Mouse (Mus musculus): ENCODE measurements at regions not wholly inside any gene's neighbourhood (a gene's known extent, or its start where the extent isn't known, plus 50 kb on each side); places are given as distances from the start of the nearest gene placed in this dataset.

DNA sequence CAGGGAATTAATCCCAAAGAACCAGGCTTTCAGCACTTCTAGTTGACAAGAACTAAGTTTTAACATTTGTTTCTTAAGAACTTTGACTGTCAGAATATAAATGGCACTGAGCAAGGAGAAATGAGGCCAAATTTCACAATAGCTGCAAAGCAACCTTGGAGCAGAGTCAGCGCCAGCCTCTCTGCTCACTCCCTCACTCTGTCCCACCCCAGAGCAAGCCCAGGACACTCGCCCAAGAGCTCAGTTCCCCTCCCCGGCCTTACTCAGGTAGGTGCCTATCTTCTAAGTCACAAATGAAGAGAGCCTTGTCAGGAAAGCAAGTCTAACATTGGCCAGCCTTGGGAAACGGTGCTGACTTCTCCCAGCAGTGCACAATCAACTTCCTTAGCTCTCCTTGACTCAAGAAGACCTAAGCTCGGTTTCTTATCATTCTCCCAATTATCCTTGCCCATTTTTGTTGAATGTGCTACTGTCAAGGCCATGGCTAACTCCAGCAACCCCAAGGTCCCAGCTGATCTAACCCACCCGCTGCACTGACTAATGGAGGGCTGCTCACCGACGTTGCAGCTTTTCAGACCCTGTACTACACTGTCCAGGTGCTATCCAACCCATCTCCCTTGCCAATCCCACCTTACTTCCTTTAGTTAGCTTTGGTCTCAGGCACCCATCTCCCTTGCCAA, 219.5 kb upstream of the Klf14 start:
- H3K27ac ChIP-seq (ENCODE audit: low read depth, low read length): no peak overlapping the region
- no peak overlapping the region for H3K9ac ChIP-seq (ENCODE audit: low read length)
- DNase-seq (ENCODE audit: low spot score) (no peak), ATAC-seq (replicated peaks; ENCODE audit: low FRiP score) (no peak)
- H3K4me1 ChIP-seq (replicated peaks; ENCODE audit: control insufficient read depth, insufficient read depth, low read length): no peaks in the 10 kb centered on the region
- no peak overlapping the region for H3K4me2 ChIP-seq (ENCODE audit: low read depth, low read length, severe bottlenecking)
- no peaks in the 10 kb centered on the region for H3K9me3 ChIP-seq (ENCODE audit: control insufficient read depth, low read length)
- H3K36me3 ChIP-seq (ENCODE audit: control insufficient read depth, insufficient read depth, low read length): no peaks in the 10 kb centered on the region
- H3K4me3 ChIP-seq (ENCODE audit: low read depth, low read length): no peak overlapping the region
- no peaks in the 10 kb centered on the region for H3K27me3 ChIP-seq (ENCODE audit: control insufficient read depth, insufficient read depth, low read length)
- 90% methylated on average over 8 of the region's 8 CpGs for WGBS

- no peak overlapping the region for H3K4me3 ChIP-seq (ENCODE audit: low read depth, low read length)
- no peaks in the 10 kb centered on the region for H3K9me3 ChIP-seq (ENCODE audit: control insufficient read depth, low read length)
- H3K4me1 ChIP-seq (replicated peaks; ENCODE audit: control insufficient read depth, insufficient read depth, low read length): no peaks in the 10 kb centered on the region
- ATAC-seq (replicated peaks; ENCODE audit: low FRiP score) (no peak), DNase-seq (ENCODE audit: low spot score) (no peak)
- no peak overlapping the region for H3K4me2 ChIP-seq (ENCODE audit: low read depth, low read length, severe bottlenecking)
- no peaks in the 10 kb centered on the region for H3K27me3 ChIP-seq (ENCODE audit: control insufficient read depth, insufficient read depth, low read length)
- 92% methylated on average over 6 of the region's 6 CpGs for WGBS
- H3K36me3 ChIP-seq (ENCODE audit: control insufficient read depth, insufficient read depth, low read length): no peaks in the 10 kb centered on the region
- H3K27ac ChIP-seq (ENCODE audit: low read depth, low read length): no peak overlapping the region
- no peak overlapping the region for H3K9ac ChIP-seq (ENCODE audit: low read length)
These were observed 216.3 kb upstream of the Mkln1 start for GRCm38 (mm10) chr6:31182284-31182683.

GRCm38 (mm10) chr6:31183127-31183526, 215.4 kb upstream of the Mkln1 start:
- no peak overlapping the region for H3K27ac ChIP-seq (ENCODE audit: low read depth, low read length)
- no peaks in the 10 kb centered on the region for H3K4me1 ChIP-seq (replicated peaks; ENCODE audit: control insufficient read depth, insufficient read depth, low read length)
- no peak overlapping the region for H3K4me2 ChIP-seq (ENCODE audit: low read depth, low read length, severe bottlenecking)
- ATAC-seq (replicated peaks; ENCODE audit: low FRiP score) (no peak), DNase-seq (ENCODE audit: low spot score) (no peak)
- 47% methylated on average over 5 of the region's 5 CpGs for WGBS
- no peaks in the 10 kb centered on the region for H3K9me3 ChIP-seq (ENCODE audit: control insufficient read depth, low read length)
- H3K4me3 ChIP-seq (ENCODE audit: low read depth, low read length): no peak overlapping the region
- H3K9ac ChIP-seq (ENCODE audit: low read length): no peak overlapping the region
- no peaks in the 10 kb centered on the region for H3K36me3 ChIP-seq (ENCODE audit: control insufficient read depth, insufficient read depth, low read length)
- no peaks in the 10 kb centered on the region for H3K27me3 ChIP-seq (ENCODE audit: control insufficient read depth, insufficient read depth, low read length)

GRCm38 (mm10) chr6:31184554-31184953, 214.0 kb upstream of the Mkln1 start:
- WGBS: 90% methylated on average over 7 of the region's 7 CpGs
- no peaks in the 10 kb centered on the region for H3K27me3 ChIP-seq (ENCODE audit: control insufficient read depth, insufficient read depth, low read length)
- H3K4me1 ChIP-seq (replicated peaks; ENCODE audit: control insufficient read depth, insufficient read depth, low read length): no peaks in the 10 kb centered on the region
- DNase-seq (ENCODE audit: low spot score): no peak
- ATAC-seq (replicated peaks; ENCODE audit: low FRiP score): no peak
- H3K9me3 ChIP-seq (ENCODE audit: control insufficient read depth, low read length): no peaks in the 10 kb centered on the region
- H3K4me3 ChIP-seq (ENCODE audit: low read depth, low read length): no peak overlapping the region
- no peak overlapping the region for H3K27ac ChIP-seq (ENCODE audit: low read depth, low read length)
- H3K36me3 ChIP-seq (ENCODE audit: control insufficient read depth, insufficient read depth, low read length): no peaks in the 10 kb centered on the region
- H3K4me2 ChIP-seq (ENCODE audit: low read depth, low read length, severe bottlenecking): no peak overlapping the region
- H3K9ac ChIP-seq (ENCODE audit: low read length): no peak overlapping the region

- Histone ChIP-seq H3K36me3 (ENCODE audit: control insufficient read depth, insufficient read depth, low read length) (no peaks in the 10 kb centered on the region), H3K27ac (ENCODE audit: low read depth, low read length) (no peak overlapping the region), H3K4me3 (ENCODE audit: low read depth, low read length) (no peak overlapping the region), H3K27me3 (ENCODE audit: control insufficient read depth, insufficient read depth, low read length) (no peaks in the 10 kb centered on the region), H3K9me3 (ENCODE audit: control insufficient read depth, low read length) (no peaks in the 10 kb centered on the region), H3K9ac (ENCODE audit: low read length) (no peak overlapping the region), H3K4me1 (replicated peaks; ENCODE audit: control insufficient read depth, insufficient read depth, low read length) (no peaks in the 10 kb centered on the region), H3K4me2 (ENCODE audit: low read depth, low read length, severe bottlenecking) (no peak overlapping the region)
- WGBS: 88% methylated on average over 2 of the region's 2 CpGs
- ATAC-seq (replicated peaks; ENCODE audit: low FRiP score): no peak
- DNase-seq (ENCODE audit: low spot score): no peak
These were observed 213.4 kb upstream of the Mkln1 start for GRCm38 (mm10) chr6:31185151-31185550.

DNA sequence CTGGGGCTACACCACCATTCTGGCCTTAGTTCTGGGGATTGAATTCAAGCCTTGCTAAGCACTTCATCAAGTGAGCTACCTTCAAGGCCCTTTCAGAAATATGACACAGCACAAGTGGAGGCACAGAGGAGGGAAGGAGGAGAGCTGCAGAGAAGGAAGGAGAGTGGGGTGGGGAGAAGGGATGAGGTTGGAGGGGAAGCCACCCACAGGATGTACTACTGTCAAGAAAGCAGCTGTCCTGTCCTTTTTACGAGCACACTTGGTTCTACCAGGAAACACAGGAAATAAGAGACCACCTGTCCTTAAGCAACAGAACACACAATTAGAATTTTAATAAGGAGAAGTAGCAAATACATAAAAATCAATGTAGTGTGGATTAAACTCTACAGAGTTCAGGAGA, 210.5 kb upstream of the Mkln1 start:
- DNase-seq (ENCODE audit: low spot score) (no peak), ATAC-seq (replicated peaks; ENCODE audit: low FRiP score) (no peak)
- Histone ChIP-seq H3K36me3 (ENCODE audit: control insufficient read depth, insufficient read depth, low read length) (no peaks in the 10 kb centered on the region), H3K27ac (ENCODE audit: low read depth, low read length) (no peak overlapping the region), H3K4me2 (ENCODE audit: low read depth, low read length, severe bottlenecking) (no peak overlapping the region), H3K4me3 (ENCODE audit: low read depth, low read length) (no peak overlapping the region), H3K9me3 (ENCODE audit: control insufficient read depth, low read length) (no peaks in the 10 kb centered on the region), H3K9ac (ENCODE audit: low read length) (no peak overlapping the region), H3K27me3 (ENCODE audit: control insufficient read depth, insufficient read depth, low read length) (no peaks in the 10 kb centered on the region), H3K4me1 (replicated peaks; ENCODE audit: control insufficient read depth, insufficient read depth, low read length) (no peaks in the 10 kb centered on the region)
- WGBS: 86% methylated on average over 1 of the region's 1 CpGs

DNA sequence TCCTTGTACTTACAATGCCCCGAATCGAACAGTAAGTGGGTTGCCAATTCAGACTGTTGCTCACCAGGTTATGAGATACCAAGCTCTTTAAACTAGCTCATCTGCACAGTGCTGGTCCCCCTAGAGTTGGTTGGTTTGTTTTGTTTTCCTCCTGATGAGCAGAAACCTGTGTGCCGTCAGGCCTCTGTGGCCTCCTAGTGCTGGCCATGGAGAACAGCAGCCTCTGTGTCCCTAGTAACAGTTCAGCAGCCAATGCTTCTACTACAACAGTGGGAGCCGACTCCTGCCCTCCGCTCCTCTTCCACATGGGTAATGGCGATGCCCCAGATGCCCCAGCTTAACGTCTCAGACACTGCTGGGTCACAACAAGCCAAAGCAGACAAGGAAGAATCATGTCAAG, 209.5 kb upstream of the Mkln1 start:
- no peak for DNase-seq (ENCODE audit: low spot score)

DNA sequence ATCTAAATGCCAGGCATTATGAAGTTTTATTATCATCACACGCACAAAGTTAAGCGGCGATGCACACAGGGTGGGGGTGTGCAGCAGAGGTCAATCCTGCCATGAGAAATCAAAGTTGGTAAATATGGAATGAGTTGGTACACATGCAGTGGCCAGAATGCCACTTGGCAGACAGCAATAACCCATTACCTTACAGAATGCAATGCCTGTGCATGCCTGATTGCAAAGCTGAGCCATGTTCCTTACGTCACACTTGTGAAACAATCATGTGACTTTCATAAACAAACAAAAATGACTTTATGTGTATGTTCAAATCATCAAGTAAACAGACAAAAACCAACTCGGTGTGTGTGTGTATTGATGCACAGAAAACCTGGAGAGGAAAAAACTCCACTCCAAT, 208.5 kb upstream of the Mkln1 start:
- no peak overlapping the region for H3K9ac ChIP-seq (ENCODE audit: low read length)
- H3K4me3 ChIP-seq (ENCODE audit: low read depth, low read length): no peak overlapping the region
- no peak overlapping the region for H3K27ac ChIP-seq (ENCODE audit: low read depth, low read length)
- H3K4me2 ChIP-seq (ENCODE audit: low read depth, low read length, severe bottlenecking): no peak overlapping the region
- H3K9me3 ChIP-seq (ENCODE audit: control insufficient read depth, low read length): no peaks in the 10 kb centered on the region
- ATAC-seq (replicated peaks; ENCODE audit: low FRiP score) (no peak), DNase-seq (ENCODE audit: low spot score) (no peak)
- WGBS: 85% methylated on average over 5 of the region's 5 CpGs
- H3K27me3 ChIP-seq (ENCODE audit: control insufficient read depth, insufficient read depth, low read length): no peaks in the 10 kb centered on the region
- no peaks in the 10 kb centered on the region for H3K36me3 ChIP-seq (ENCODE audit: control insufficient read depth, insufficient read depth, low read length)
- H3K4me1 ChIP-seq (replicated peaks; ENCODE audit: control insufficient read depth, insufficient read depth, low read length): no peaks in the 10 kb centered on the region

More for the DNA sequence above, 209.5 kb upstream of the Mkln1 start:
- 66% methylated on average over 7 of the region's 7 CpGs for WGBS
- Histone ChIP-seq H3K27me3 (ENCODE audit: control insufficient read depth, insufficient read depth, low read length) (no peaks in the 10 kb centered on the region), H3K27ac (ENCODE audit: low read depth, low read length) (no peak overlapping the region), H3K9ac (ENCODE audit: low read length) (no peak overlapping the region), H3K4me3 (ENCODE audit: low read depth, low read length) (no peak overlapping the region), H3K4me2 (ENCODE audit: low read depth, low read length, severe bottlenecking) (no peak overlapping the region), H3K36me3 (ENCODE audit: control insufficient read depth, insufficient read depth, low read length) (no peaks in the 10 kb centered on the region), H3K9me3 (ENCODE audit: control insufficient read depth, low read length) (no peaks in the 10 kb centered on the region), H3K4me1 (replicated peaks; ENCODE audit: control insufficient read depth, insufficient read depth, low read length) (no peaks in the 10 kb centered on the region)
- ATAC-seq (replicated peaks; ENCODE audit: low FRiP score): peak; percentile 42; the same call in 1 of the 2 replicates

DNA sequence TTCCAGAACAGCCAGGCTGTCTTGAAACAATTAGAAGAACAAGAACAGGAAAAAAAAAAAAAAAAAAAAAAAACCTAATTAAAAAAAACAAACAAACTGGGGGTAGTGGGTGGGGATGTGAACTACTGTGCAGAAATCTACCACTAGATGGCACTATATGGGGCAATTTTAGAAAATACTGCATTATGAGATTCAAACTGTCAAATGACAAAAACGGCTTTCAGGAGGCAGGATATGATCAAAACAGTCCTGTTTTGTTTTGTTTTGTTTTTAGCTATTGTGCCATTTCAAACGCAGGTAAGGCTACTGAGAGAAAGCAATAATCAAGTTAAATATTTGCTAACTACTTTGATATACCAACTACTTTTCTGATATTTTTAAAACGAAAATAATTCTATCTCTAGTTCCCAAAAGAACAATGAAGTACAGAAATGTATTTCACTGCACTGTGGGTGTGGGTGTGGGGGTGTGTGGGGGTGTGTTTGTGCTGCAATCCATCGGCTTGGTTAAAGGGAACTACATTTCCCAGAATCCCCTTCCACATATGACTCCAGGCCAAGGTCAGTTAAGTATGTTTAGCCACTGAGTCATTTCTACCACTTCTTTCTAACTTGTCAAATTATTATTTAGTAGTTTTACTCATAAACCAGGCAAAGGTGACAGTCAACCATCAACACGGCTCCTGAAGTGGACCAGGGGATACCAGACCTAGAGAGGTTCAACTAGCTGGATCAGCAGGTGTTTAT, 207.7 kb upstream of the Mkln1 start:
- DNase-seq (ENCODE audit: low spot score) (no peak), ATAC-seq (replicated peaks; ENCODE audit: low FRiP score) (no peak)
- no peaks in the 10 kb centered on the region for H3K27me3 ChIP-seq (ENCODE audit: control insufficient read depth, insufficient read depth, low read length)
- no peak overlapping the region for H3K27ac ChIP-seq (ENCODE audit: low read depth, low read length)
- no peaks in the 10 kb centered on the region for H3K9me3 ChIP-seq (ENCODE audit: control insufficient read depth, low read length)
- no peak overlapping the region for H3K4me2 ChIP-seq (ENCODE audit: low read depth, low read length, severe bottlenecking)
- H3K36me3 ChIP-seq (ENCODE audit: control insufficient read depth, insufficient read depth, low read length): no peaks in the 10 kb centered on the region
- 51% methylated on average over 5 of the region's 5 CpGs for WGBS
- no peak overlapping the region for H3K9ac ChIP-seq (ENCODE audit: low read length)
- H3K4me1 ChIP-seq (replicated peaks; ENCODE audit: control insufficient read depth, insufficient read depth, low read length): no peaks in the 10 kb centered on the region
- no peak overlapping the region for H3K4me3 ChIP-seq (ENCODE audit: low read depth, low read length)
